Mouse (Mus musculus): ENCODE measurements around the gene Rad51ap2.

The Rad51ap2 gene

GRCm38 (mm10) chr12:11455549-11456194 is at the start of gene Rad51ap2:
Gene Rad51ap2, plus strand, starts transcription at chr12:11456079.
- no peak for DNase-seq (ENCODE audit: low spot score)

- DNase-seq (ENCODE audit: low spot score), result no peak
Observed at GRCm38 (mm10) chr12:11407679-11408078, 48.2 kb upstream of the Rad51ap2 start.

GRCm38 (mm10) chr12:11418112-11418511 is 37.8 kb upstream of the Rad51ap2 start:
- no peak for DNase-seq (ENCODE audit: low spot score)

GRCm38 (mm10) chr12:11427396-11427795 is 28.5 kb upstream of the Rad51ap2 start:
- no peak for DNase-seq (ENCODE audit: low spot score)

- no peak for DNase-seq (ENCODE audit: low spot score)
Observed at GRCm38 (mm10) chr12:11433126-11433525, 22.8 kb upstream of the Rad51ap2 start.

GRCm38 (mm10) chr12:11433716-11434115 is 22.2 kb upstream of the Rad51ap2 start:
- DNase-seq (ENCODE audit: low spot score), result no peak

- DNase-seq (ENCODE audit: low spot score), result no peak
Observed at GRCm38 (mm10) chr12:11434446-11434845, 21.4 kb upstream of the Rad51ap2 start.

- no peak for DNase-seq (ENCODE audit: low spot score)
Observed at GRCm38 (mm10) chr12:11435246-11436022, 20.4 kb upstream of the Rad51ap2 start.

GRCm38 (mm10) chr12:11436023-11436350 is 19.9 kb upstream of the Rad51ap2 start:
- no peak for DNase-seq (ENCODE audit: low spot score)

GRCm38 (mm10) chr12:11436497-11437265 is 19.2 kb upstream of the Rad51ap2 start, which contains the start of gene Vsnl1:
Gene Vsnl1, minus strand, starts transcription at chr12:11436613.
- no peak for DNase-seq (ENCODE audit: low spot score)

GRCm38 (mm10) chr12:11437266-11437906 is 18.5 kb upstream of the Rad51ap2 start:
- DNase-seq (ENCODE audit: low spot score), result no peak

GRCm38 (mm10) chr12:11437907-11438447 is 17.9 kb upstream of the Rad51ap2 start:
- no peak for DNase-seq (ENCODE audit: low spot score)

GRCm38 (mm10) chr12:11454146-11454545 is 1.7 kb upstream of the Rad51ap2 start:
- DNase-seq (ENCODE audit: low spot score), result no peak

- no peak for DNase-seq (ENCODE audit: low spot score)
Observed at GRCm38 (mm10) chr12:11456213-11456612, 334 bp downstream of the Rad51ap2 start.

- DNase-seq (ENCODE audit: low spot score), result no peak
Observed at GRCm38 (mm10) chr12:11456632-11457031, 753 bp downstream of the Rad51ap2 start.

Measured in adipocyte (in vitro differentiated cells).